Mouse (Mus musculus) lung, adult 18-20 months (tissue): ENCODE measurements around the gene Ankrd28.
"Not testable (repeated sequence)": the region's sequence is repeated elsewhere in the genome, so short reads cannot be mapped to it uniquely, and the experiment has no call there.

Experiments
- DNase-seq, 2 experiments: peaks; one replicate each; pipeline ENCODE4 v3.0.0; 2022; ENCODE audit warnings: mixed read lengths in 2 of 2

The Ankrd28 gene

DNA sequence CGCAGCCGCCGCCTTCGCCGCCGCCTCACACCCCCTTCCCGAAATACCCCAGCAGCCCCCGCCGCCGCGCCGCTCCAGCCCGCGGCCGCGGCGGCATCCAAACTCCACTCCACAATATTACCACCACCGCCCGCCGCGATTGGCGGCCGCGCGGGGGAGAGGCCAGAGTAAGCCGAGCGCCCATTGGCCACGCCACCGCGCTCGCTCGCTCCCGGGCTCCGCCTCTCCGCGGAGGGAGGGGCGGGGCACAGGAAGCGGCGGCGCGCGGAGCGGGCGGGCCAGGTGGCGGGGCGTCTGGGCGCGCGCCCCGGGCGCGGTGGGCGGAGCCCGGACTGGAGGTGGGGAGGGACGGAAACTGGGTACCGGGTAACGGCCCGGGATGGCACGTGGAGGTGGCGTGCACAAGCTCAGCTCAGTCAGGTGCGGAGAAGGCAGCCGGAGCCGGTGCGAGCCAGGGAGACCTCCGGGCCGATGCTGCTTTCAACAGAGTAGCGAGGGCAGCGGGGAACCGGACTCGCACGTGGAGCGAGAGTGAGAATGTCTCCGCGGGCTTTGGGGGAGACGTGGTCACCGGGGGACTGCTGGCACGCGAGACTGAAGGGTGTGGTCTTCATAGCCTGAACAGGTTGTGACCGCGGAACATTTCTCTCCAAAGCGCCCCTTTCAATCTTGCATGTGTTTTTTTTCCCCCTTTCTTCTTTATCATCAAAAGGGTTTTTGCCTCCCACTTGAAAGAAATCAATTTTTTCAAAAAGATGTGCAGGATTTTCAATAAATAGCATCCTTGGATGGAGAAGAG lies at the start of gene Ankrd28:
Gene Ankrd28 (minus strand): TSS at position 81 of the 799 bp plus-strand sequence.
- peak; percentile 92 to 94 for DNase-seq

GRCm38 (mm10) chr14:31879456-31879855 lies 49.0 kb upstream of the Ankrd28 start:
- DNase-seq, result no peak

GRCm38 (mm10) chr14:31872130-31872529 lies 41.7 kb upstream of the Ankrd28 start:
- DNase-seq, result peak in 1 of 2 experiments; percentile 3

- DNase-seq, result no peak
Measured at GRCm38 (mm10) chr14:31870436-31870835, 40.0 kb upstream of the Ankrd28 start.

- no peak for DNase-seq
Measured at GRCm38 (mm10) chr14:31868591-31868990, 38.1 kb upstream of the Ankrd28 start.

DNA sequence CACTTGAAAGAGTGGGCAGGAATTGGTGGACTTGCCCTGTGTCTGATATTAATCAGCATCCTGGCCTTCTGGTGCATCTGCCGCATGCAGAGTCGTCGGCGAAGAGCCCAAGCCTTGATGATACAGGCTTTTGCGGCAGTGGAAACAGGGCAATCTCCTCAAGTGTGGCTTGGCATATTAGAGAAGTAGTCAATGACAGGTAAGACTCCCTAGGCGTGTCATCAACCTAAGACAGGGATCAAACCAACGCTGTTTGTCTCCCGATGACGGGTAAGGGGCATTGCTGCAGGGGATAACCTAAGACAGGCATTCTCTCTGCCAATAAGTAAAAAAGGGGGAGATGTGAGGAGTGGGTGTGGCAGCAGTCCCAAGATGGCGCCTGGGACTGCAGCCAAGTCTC lies 35.9 kb upstream of the Ankrd28 start:
- DNase-seq, result not testable (repeated sequence)

DNA sequence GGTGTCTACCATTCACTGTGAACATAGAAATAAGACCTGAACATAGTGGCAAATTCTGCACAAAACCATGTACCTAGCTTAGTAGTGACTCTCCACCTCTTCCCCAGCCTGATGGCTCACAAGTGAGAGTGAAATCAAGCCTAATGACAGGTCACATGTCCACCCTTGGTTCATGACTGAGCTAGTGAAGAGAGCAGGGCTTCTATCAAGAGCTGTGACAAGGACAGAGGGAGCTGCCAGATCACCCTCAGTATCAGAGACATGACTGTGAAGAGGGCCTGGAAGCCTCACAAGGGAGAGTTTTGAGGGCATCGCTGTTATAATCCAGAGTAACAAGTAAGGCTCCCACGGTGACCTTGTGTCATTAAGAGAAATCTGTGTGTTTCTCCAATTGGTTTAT lies 28.2 kb upstream of the Ankrd28 start:
- no peak for DNase-seq

DNA sequence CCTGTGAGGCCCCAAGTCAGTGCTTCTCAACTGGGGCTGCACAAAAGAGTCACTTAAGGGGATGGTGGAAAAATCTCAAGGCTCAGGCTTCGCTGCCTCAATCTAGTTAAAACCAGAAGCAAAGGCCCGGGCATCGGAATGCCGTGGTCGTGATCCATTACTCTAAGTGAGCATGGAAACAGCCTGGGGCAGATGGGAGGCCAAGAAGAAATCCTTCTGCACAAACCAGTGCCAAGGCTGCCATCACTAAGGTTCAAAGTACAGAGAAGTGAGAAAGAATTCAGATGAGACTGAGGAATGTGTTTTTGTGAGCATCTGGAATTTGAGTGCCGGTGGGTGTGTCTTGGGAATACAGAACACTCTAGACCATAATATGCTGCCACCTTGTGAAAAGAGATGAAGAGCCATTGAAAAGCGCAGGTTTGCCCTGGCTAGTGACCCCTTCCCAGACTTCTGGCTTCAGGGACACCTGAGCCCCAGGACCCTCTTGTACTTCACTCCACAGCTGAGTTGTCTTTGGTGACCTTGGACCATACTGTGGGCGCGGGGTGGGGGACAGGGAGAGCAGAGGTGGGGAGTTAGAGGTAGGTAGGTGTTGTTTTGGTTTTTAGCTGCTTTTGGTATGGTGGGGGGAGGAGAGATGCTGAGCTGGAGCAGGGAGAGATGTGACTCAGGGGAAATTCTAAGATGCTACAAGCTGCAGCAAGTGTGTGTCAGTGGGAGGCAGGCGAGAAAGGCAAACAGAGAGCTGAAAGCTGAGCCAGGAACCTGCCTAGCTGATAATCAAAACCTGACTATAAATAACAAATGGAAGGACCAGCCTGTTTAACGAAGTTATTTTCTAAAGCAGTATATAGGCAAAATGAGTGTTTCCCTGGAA lies 26.9 kb upstream of the Ankrd28 start:
- DNase-seq, result no peak

DNA sequence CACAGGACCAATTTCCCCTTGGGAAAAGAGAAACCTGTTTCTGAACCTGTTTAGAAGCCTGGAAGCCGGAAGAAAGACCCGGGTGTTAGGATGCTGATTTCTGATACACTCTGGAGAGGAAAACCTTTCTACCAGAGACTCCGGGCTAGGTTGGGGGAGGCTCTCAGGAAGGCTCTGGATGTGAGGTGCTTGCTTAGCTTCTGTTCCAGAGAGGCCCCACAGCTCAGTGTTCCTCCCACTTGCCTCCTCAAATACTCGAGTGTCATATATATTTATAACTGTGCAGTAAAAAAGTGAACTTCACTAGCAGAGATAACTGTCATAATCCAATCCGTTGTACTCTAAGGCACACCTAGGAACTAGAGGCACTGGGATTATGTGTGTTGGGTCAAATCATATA lies 25.6 kb upstream of the Ankrd28 start:
- no peak for DNase-seq

DNA sequence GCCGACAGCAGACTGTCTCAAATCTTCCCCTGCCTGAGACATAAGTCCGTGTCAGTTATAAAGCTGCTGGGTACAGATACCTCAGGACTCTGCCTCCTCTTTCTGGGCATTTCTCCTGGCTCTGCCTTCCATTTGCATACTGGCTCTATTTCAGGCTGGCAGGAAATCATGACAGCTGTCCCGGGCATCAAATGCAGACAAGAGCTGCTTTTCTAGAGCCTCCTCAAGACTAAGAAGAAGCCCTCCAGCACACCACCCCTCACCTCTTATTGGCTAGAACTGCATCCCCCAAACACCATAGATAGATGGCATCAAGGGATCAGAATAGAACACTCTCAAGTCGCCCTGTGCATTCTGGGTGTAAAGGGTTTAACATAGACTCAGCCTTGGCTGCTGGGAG lies 24.2 kb upstream of the Ankrd28 start:
- DNase-seq, result no peak

GRCm38 (mm10) chr14:31843571-31843970 lies 13.1 kb upstream of the Ankrd28 start:
- no peak for DNase-seq

DNA sequence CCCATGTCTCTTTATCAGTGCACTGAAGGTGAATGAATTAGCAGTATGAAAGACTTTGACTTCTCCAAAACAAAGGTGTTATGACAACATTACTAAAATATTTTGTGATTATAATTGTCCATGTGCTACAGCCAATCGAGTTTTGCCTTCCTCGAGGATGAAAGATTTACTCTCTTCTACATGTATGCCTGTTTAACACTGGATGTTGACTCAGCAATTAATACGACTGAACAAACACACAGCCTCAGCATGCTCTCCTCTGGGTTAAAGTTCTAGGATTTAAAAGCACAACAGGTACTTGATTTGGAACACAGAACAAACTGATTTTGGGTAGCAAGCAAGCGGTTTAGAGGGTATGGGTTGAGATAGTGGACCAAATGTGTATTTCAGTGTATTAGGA lies 1.6 kb upstream of the Ankrd28 start:
- no peak for DNase-seq

- peak in 1 of 2 experiments; percentile 5 for DNase-seq
Measured at GRCm38 (mm10) chr14:31831370-31831712, 890 bp upstream of the Ankrd28 start.

- DNase-seq, result peak; percentile 62 to 68
Measured at GRCm38 (mm10) chr14:31829761-31830562, 489 bp downstream of the Ankrd28 start.

GRCm38 (mm10) chr14:31827221-31827620 lies 3.2 kb downstream of the Ankrd28 start:
- no peak for DNase-seq

- no peak for DNase-seq
Measured at GRCm38 (mm10) chr14:31809942-31810341, 20.5 kb downstream of the Ankrd28 start.

GRCm38 (mm10) chr14:31803791-31804190 lies 26.7 kb downstream of the Ankrd28 start:
- DNase-seq, result no peak

- DNase-seq, result no peak
Measured at GRCm38 (mm10) chr14:31800976-31801375, 29.5 kb downstream of the Ankrd28 start.

GRCm38 (mm10) chr14:31800446-31800845 lies 30.0 kb downstream of the Ankrd28 start:
- no peak for DNase-seq

DNA sequence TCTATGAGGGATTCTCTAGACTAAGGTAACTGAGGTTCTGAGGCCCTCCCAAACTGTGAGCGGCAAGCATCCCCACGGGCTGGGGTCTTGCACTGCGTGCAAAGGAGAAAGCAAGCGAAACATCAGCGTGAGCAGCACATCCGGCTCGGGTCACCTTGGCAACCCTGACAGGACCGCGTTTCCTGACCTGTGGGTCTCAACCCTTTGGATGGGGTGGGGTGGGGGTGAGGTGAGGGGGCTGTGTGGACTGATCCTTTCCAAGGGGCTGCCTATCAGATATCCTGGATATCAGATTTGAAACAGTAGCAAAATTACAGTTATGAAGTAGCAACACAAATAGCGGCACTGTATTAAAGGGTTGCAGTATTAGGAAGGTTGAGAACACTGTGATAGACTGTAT lies 31.5 kb downstream of the Ankrd28 start:
- no peak for DNase-seq

GRCm38 (mm10) chr14:31795535-31795934 lies 34.9 kb downstream of the Ankrd28 start:
- no peak for DNase-seq

- no peak for DNase-seq
Measured at GRCm38 (mm10) chr14:31794776-31795126, 35.7 kb downstream of the Ankrd28 start.
